Mouse (Mus musculus): ENCODE results near the gene Rinl. TPM values are rescaled to one million over a fixed set of nuclear protein-coding genes. Genes with fewer than 3 reads are reported as not detected.

Gene Rinl
- total and polyA plus RNA-seq, 3 experiments = 46.1 to 65.5 (median 60.6) TPM

DNA sequence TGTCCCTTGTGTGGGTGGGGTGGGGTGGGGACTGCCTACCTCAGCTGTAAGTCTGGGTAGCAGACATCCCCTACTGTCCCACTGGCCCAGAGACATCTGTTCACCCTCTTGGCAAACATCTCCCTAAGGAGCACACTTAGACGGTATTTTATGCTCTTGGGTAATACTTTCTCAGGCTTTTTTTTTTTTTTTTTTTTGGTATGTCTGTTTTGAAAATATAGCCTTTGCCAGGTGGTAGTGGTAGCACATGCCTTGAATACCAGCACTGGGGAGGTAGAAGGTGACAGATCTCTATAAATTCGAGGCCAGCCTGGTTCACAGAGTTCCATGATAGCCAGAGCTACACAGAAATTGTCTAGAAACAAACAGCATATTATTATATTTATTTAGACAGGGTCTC is 35.2 kb downstream of the Rinl start:
- Histone ChIP-seq H3K79me2 (replicated peaks; ENCODE audit: control insufficient read depth, extremely low read depth, insufficient read depth, poor library complexity, severe bottlenecking) (0 out of 2 replicates have a peak, but pooled peaks cover 8% of the 10 kb centered on the region), H3K9me3 (replicated peaks; ENCODE audit: low read length) (no peaks in the 10 kb centered on the region), H3K27me3 (replicated peaks) (no peaks in the 10 kb centered on the region), H3K4me1 (ENCODE audit: control insufficient read depth in 1 of 2, insufficient read depth in 2 of 2) (peaks cover 27 to 67% of the 10 kb centered on the region in 2 experiments), H3K27ac (ENCODE audit: insufficient read depth, low read depth) (no peak overlapping the region; the same call in 1 of the 2 replicates), H3K4me2 (ENCODE audit: insufficient read depth, low read depth, poor library complexity, severe bottlenecking) (no peak overlapping the region), H3K9ac (ENCODE audit: insufficient read depth, low read depth) (no peak overlapping the region), H3K4me3 (replicated peaks in 1 of 3; ENCODE audit: low read depth in 2 of 3, low read length in 2 of 3, poor library complexity in 1 of 3) (no peak overlapping the region), H3K36me3 (replicated peaks in 1 of 2; ENCODE audit: control insufficient read depth in 1 of 2, insufficient read depth in 1 of 2, low read length in 1 of 2) (peaks cover 36 to 46% of the 10 kb centered on the region in 2 experiments)
- dilution Hi-C loops (cut with MboI; ENCODE audit: extremely low pct_ligation_motif_present, extremely low pct_unique_long_range_greater_than_20kb, low sequenced_read_pairs) = no loop called here
- in situ Hi-C loops (cut with MboI; ENCODE audit: low pct_ligation_motif_present, low pct_unique_long_range_greater_than_20kb, low sequenced_read_pairs) = no loop called here
- no peak for DNase-seq (ENCODE audit: extremely low read depth)
- TF ChIP-seq NRF1 (IDR thresholded peaks at IDR 0.05; ENCODE audit: low read depth, low read length) = no peak
- peak; percentile 87 for TF ChIP-seq ZNF384 (IDR thresholded peaks at IDR 0.05; ENCODE audit: low read depth, low read length)
- no peak for TF ChIP-seq PAX5 (IDR thresholded peaks at IDR 0.05; ENCODE audit: low read length)
- no peak for TF ChIP-seq EP300 (IDR thresholded peaks at IDR 0.05; ENCODE audit: low read length)
- no peak for TF ChIP-seq POLR2AphosphoS2 (IDR thresholded peaks at IDR 0.05; ENCODE audit: low read depth, low read length)

DNA sequence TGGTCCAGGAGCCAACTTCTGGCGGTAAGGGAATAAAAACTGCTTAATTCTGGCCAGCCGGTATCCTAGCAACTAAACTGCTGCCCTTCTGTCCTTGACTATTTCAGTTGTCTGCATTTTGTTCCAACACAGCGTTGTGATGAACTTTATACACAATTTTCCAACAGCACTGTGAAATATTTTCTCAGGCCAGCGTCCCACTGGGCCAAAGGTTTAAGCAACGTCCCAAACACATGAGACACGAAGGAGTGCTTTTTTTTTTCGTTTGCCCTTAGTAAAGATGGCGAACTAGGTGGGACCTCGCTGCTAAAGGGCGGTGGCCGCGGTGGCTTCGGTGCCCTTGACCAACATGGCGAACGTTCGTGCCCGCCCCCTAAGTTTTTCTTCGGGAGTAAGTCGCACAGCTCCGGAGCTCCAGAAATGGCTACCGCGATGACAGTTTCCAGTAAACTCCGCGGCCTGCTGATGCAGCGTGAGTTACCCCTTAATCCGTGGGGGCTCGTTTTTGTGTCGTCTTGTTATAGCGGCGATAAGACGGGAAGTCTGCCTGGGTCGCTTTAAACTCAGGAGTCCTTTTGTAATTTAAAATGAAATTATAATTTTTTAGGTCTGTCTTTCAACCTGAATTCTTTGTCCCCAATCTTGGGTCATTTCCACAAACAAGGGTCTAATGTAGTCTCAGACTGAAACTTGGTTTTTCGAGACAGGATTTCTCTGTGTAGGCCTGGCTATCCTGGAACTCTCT is 36.3 kb downstream of the Rinl start, which contains the start of gene Ech1:
Gene Ech1 (plus strand): TSS at position 277 of the 745 bp plus-strand sequence.
- peak within 1 kb of the TSS; percentile 56 to 58 (median 57) for H3K4me3 ChIP-seq (replicated peaks in 1 of 3; ENCODE audit: low read depth in 2 of 3, low read length in 2 of 3, poor library complexity in 1 of 3)
- H3K36me3 ChIP-seq (replicated peaks in 1 of 2; ENCODE audit: control insufficient read depth in 1 of 2, insufficient read depth in 1 of 2, low read length in 1 of 2) = peaks cover 33 to 45% of the 10 kb centered on the region in 2 experiments
- no peaks in the 10 kb centered on the region for H3K27me3 ChIP-seq (replicated peaks)
- in situ Hi-C loops (cut with MboI; ENCODE audit: low pct_ligation_motif_present, low pct_unique_long_range_greater_than_20kb, low sequenced_read_pairs) = loop anchor here (5.0 kb wide), 1 partner anchor 42 kb away; no protein-coding TSS in a partner anchor
- peaks cover 5% of the 10 kb centered on the region for H3K9me3 ChIP-seq (replicated peaks; ENCODE audit: low read length)
- dilution Hi-C loops (cut with MboI; ENCODE audit: extremely low pct_ligation_motif_present, extremely low pct_unique_long_range_greater_than_20kb, low sequenced_read_pairs) = no loop called here
- peak within 1 kb of the TSS; percentile 78 for H3K9ac ChIP-seq (ENCODE audit: insufficient read depth, low read depth)
- H3K79me2 ChIP-seq (replicated peaks; ENCODE audit: control insufficient read depth, extremely low read depth, insufficient read depth, poor library complexity, severe bottlenecking) = 0 out of 2 replicates have a peak, but pooled peaks cover 2% of the 10 kb centered on the region
- DNase-seq (ENCODE audit: extremely low read depth) = peak; percentile 93
- peaks cover 23 to 57% of the 10 kb centered on the region in 2 experiments for H3K4me1 ChIP-seq (ENCODE audit: control insufficient read depth in 1 of 2, insufficient read depth in 2 of 2)
- H3K27ac ChIP-seq (ENCODE audit: insufficient read depth, low read depth) = peak within 1 kb of the TSS; percentile 26
- H3K4me2 ChIP-seq (ENCODE audit: insufficient read depth, low read depth, poor library complexity, severe bottlenecking) = peak within 1 kb of the TSS; percentile 58
- no peak for TF ChIP-seq SMC3 (IDR thresholded peaks at IDR 0.05; ENCODE audit: low read depth, low read length)
- peak; percentile 85; the same call in 1 of the 2 replicates for TF ChIP-seq KAT2A (IDR thresholded peaks at IDR 0.05; ENCODE audit: insufficient replicate concordance, low read length)
- TF ChIP-seq MXI1 (IDR thresholded peaks at IDR 0.05; ENCODE audit: low read depth, low read length) = peak; percentile 77
- peak; percentile 61 for TF ChIP-seq IRF4 (IDR thresholded peaks at IDR 0.05; ENCODE audit: low read depth, low read length)
- TF ChIP-seq ETS1 (conservative IDR thresholded peaks at IDR 0.05; ENCODE audit: low read depth, low read length) = no peak; the same call in 1 of the 2 replicates
- TF ChIP-seq MYC (IDR thresholded peaks at IDR 0.05; ENCODE audit: low read depth, low read length) = peak; percentile 69
- peak; percentile 88 for TF ChIP-seq NRF1 (IDR thresholded peaks at IDR 0.05; ENCODE audit: low read depth, low read length)
- TF ChIP-seq USF1 (IDR thresholded peaks at IDR 0.05; ENCODE audit: low read depth, low read length) = no peak
- no peak for TF ChIP-seq EP300 (IDR thresholded peaks at IDR 0.05; ENCODE audit: low read length)
- no peak for TF ChIP-seq JUN (IDR thresholded peaks at IDR 0.05; ENCODE audit: insufficient read depth, low read depth, low read length)
- TF ChIP-seq ZNF384 (IDR thresholded peaks at IDR 0.05; ENCODE audit: low read depth, low read length) = peak; percentile 100
- TF ChIP-seq ZKSCAN1 (IDR thresholded peaks at IDR 0.05; ENCODE audit: borderline replicate concordance, low read depth, low read length) = no peak; the same call in 1 of the 2 replicates
- no peak for TF ChIP-seq JUND (conservative IDR thresholded peaks at IDR 0.05; ENCODE audit: low read depth, low read length)
- peak; percentile 94 for TF ChIP-seq HCFC1 (IDR thresholded peaks at IDR 0.05; ENCODE audit: low read depth, low read length)
- no peak; the same call in 1 of the 2 replicates for TF ChIP-seq TBP (conservative IDR thresholded peaks at IDR 0.05; ENCODE audit: low read depth, low read length)
- TF ChIP-seq USF2 (conservative IDR thresholded peaks at IDR 0.05; ENCODE audit: low read depth, low read length) = no peak
- TF ChIP-seq MAZ (IDR thresholded peaks at IDR 0.05; ENCODE audit: low read depth, low read length) = 0 out of 2 replicates have a peak, but pooled peaks have one; percentile 54
- no peak; the same call in none of the 2 replicates for TF ChIP-seq NELFE (IDR thresholded peaks at IDR 0.05; ENCODE audit: low read depth, low read length)
- no peak; the same call in 1 of the 2 replicates for TF ChIP-seq UBTF (IDR thresholded peaks at IDR 0.05; ENCODE audit: low read depth, low read length)
- peak; percentile 46; the same call in 1 of the 2 replicates for TF ChIP-seq MEF2A (IDR thresholded peaks at IDR 0.05; ENCODE audit: borderline replicate concordance, low read depth, low read length)
- peak; percentile 87 for TF ChIP-seq ZMIZ1 (IDR thresholded peaks at IDR 0.05; ENCODE audit: low read depth, low read length)
- no peak for TF ChIP-seq BHLHE40 (IDR thresholded peaks at IDR 0.05; ENCODE audit: low read depth, low read length)
- peak; percentile 82 for TF ChIP-seq TCF12 (IDR thresholded peaks at IDR 0.05; ENCODE audit: low read depth, low read length)
- peak; percentile 78 for TF ChIP-seq SIN3A (IDR thresholded peaks at IDR 0.05; ENCODE audit: low read length)
- TF ChIP-seq ELF1 (IDR thresholded peaks at IDR 0.05; ENCODE audit: low read depth, low read length) = peak; percentile 36
- TF ChIP-seq RAD21 (IDR thresholded peaks at IDR 0.05; ENCODE audit: low read depth, low read length) = no peak
- peak; percentile 42; the same call in 1 of the 2 replicates for TF ChIP-seq CHD2 (IDR thresholded peaks at IDR 0.05; ENCODE audit: low read length)
- no peak for TF ChIP-seq POLR2AphosphoS2 (IDR thresholded peaks at IDR 0.05; ENCODE audit: low read depth, low read length)
